Mouse (Mus musculus) embryonic facial prominence, embryonic 10.5 days (tissue): ENCODE measurements at regions not wholly inside any gene's neighbourhood (a gene's known extent, or its start where the extent isn't known, plus 50 kb on each side); places are given as distances from the start of the nearest gene placed in this dataset.

Source experiments
- DNase-seq: peaks from one replicate; pipeline ENCODE4 v3.0.0-alpha.2; 2017; ENCODE audit warnings: low spot score
- H3K27ac ChIP-seq: fragments of 300-500 bp; sonication (generic); replicated peaks from 2 replicates; pipeline ENCODE4 v1.5.1; 2016; ENCODE audit warnings: mild to moderate bottlenecking
- H3K27me3 ChIP-seq: fragments of 300-500 bp; sonication (generic); replicated peaks from 2 replicates; pipeline ENCODE4 v1.6.1; 2016; ENCODE audit warnings: low read depth, mild to moderate bottlenecking; ENCODE audit not compliant: poor library complexity, severe bottlenecking
- H3K36me3 ChIP-seq: fragments of 300-500 bp; sonication (generic); replicated peaks from 2 replicates; pipeline ENCODE4 v1.6.1; 2016; ENCODE audit warnings: mild to moderate bottlenecking, moderate library complexity
- H3K4me1 ChIP-seq: fragments of 300-500 bp; sonication (generic); 2 replicates; pipeline ENCODE4 v1.6.1; 2016
- H3K4me3 ChIP-seq: fragments of 300-500 bp; sonication (generic); 2 replicates; pipeline ENCODE4 v1.5.1; 2016; ENCODE audit warnings: mild to moderate bottlenecking, moderate library complexity
- H3K9me3 ChIP-seq: fragments of 300-500 bp; sonication (generic); 2 replicates; pipeline ENCODE4 v1.6.1; 2016; ENCODE audit warnings: mild to moderate bottlenecking
- WGBS: fragments of 180-500 bp; shearing (Covaris S2); methylation state at CpG from one replicate; pipeline ENCODE4 v1.1.7; 2016; 5-methylcytosine and 5-hydroxymethylcytosine counted together

GRCm38 (mm10) chr14:106011991-106012427 lies 94.0 kb upstream of the Trim52 start:
- H3K9me3 ChIP-seq = no peaks in the 10 kb centered on the region; the same call in 1 of the 2 replicates
- DNase-seq = no peak
- no peaks in the 10 kb centered on the region for H3K36me3 ChIP-seq
- no peak overlapping the region for H3K4me3 ChIP-seq
- H3K27ac ChIP-seq = no peak overlapping the region
- H3K4me1 ChIP-seq = peaks cover under 1% of the 10 kb centered on the region; the same call in 1 of the 2 replicates
- 87% methylated on average over 6 of the region's 6 CpGs for WGBS
- no peaks in the 10 kb centered on the region for H3K27me3 ChIP-seq

- no peak for DNase-seq
- 91% methylated on average over 7 of the region's 7 CpGs for WGBS
- Histone ChIP-seq H3K27ac (no peak overlapping the region), H3K27me3 (no peaks in the 10 kb centered on the region), H3K9me3 (no peaks in the 10 kb centered on the region), H3K4me3 (no peak overlapping the region), H3K4me1 (no peaks in the 10 kb centered on the region), H3K36me3 (no peaks in the 10 kb centered on the region)
Measured at GRCm38 (mm10) chr14:106022806-106023205, 83.2 kb upstream of the Trim52 start.

- no peak overlapping the region for H3K4me3 ChIP-seq
- H3K27ac ChIP-seq = no peak overlapping the region
- H3K4me1 ChIP-seq = no peaks in the 10 kb centered on the region
- H3K36me3 ChIP-seq = no peaks in the 10 kb centered on the region
- WGBS = 91% methylated on average over 4 of the region's 4 CpGs
- H3K9me3 ChIP-seq = no peaks in the 10 kb centered on the region
- no peak for DNase-seq
- H3K27me3 ChIP-seq = no peaks in the 10 kb centered on the region
Measured at GRCm38 (mm10) chr14:106026815-106027214, 79.2 kb upstream of the Trim52 start.

DNA sequence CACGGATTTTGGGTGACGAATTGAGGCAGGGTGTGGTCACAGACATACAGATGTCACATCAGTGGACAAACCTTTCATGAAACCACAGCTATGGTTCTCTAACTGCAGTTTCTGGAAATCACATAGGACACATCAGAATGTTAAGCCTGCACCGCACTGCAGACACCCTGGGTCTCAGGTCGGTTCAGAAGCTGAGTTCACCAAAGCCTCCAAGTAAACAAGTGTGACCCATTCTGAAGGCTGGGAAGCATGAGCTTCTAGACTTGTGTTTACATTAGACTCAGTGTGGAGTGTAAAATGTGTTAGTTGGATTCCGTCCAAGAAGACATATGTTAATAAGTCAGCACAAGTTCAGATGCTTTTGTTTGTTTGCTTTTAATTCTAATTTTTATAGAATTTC lies 78.3 kb upstream of the Trim52 start:
- WGBS = 86% methylated on average over 5 of the region's 5 CpGs
- Histone ChIP-seq H3K4me1 (no peaks in the 10 kb centered on the region), H3K36me3 (no peaks in the 10 kb centered on the region), H3K4me3 (no peak overlapping the region), H3K27me3 (no peaks in the 10 kb centered on the region), H3K27ac (no peak overlapping the region), H3K9me3 (no peaks in the 10 kb centered on the region)
- DNase-seq = no peak

DNA sequence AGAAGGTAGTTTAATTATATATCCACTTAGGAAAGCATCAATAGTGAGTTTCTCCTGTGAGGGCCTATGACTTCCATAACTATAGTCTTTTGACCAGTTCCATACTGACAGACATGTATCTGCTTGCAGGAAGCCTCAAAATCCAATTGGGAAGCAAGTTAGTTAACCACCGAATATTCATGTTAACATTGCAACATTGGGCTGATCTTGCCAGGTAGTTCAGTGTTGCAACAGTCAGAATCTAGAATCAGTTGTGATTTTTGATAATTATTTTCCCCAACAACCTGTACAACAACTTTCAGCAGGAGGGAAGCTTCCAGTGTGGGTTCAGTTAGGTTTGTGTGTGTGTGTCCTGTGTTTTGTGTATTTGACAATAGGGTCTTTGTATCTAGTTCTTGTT lies 74.9 kb upstream of the Trim52 start:
- Histone ChIP-seq H3K4me3 (no peak overlapping the region), H3K36me3 (no peaks in the 10 kb centered on the region), H3K9me3 (no peaks in the 10 kb centered on the region), H3K27me3 (no peaks in the 10 kb centered on the region), H3K27ac (no peak overlapping the region), H3K4me1 (no peaks in the 10 kb centered on the region)
- 91% methylated on average over 1 of the region's 1 CpGs for WGBS
- DNase-seq = no peak

- no peaks in the 10 kb centered on the region for H3K36me3 ChIP-seq
- WGBS = 85% methylated on average over 2 of the region's 2 CpGs
- no peak overlapping the region for H3K27ac ChIP-seq
- no peaks in the 10 kb centered on the region for H3K4me1 ChIP-seq
- H3K9me3 ChIP-seq = no peaks in the 10 kb centered on the region
- no peaks in the 10 kb centered on the region for H3K27me3 ChIP-seq
- DNase-seq = no peak
- H3K4me3 ChIP-seq = no peak overlapping the region
Measured at GRCm38 (mm10) chr14:106033793-106034192, 72.2 kb upstream of the Trim52 start.

DNA sequence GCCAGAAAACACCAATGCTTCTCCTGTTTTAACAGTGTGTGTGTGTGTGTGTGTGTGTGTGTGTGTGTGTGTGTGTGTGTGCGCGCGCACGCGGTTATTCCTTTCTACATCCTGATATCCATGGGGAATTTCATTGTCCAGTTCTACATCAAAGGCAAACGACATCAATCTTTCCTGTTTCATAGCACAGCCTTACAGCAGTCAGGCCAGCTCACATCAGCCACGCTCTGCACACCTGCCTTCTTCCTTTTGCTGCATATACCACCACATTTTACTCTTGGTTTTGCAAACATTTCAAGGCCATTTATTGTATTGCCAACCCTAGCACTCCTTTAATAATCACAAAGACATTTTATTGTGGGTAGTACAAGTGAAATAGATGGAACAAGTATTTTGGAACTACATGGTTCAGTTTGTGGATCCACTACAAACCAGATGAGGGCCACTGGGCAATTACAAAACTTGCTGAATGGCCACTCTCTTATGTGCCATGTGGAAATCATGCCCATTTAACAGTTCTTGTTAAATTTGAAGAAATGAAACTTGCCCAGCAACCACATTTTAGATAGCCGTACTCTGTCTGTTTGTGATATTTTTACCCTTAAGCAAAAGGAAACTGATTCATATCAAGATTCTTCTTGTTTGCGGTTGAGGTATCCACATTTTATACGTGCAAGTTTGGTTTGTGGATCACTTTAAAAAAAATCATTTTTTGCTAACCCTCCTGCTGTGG lies 70.9 kb upstream of the Trim52 start:
- Histone ChIP-seq H3K9me3 (no peaks in the 10 kb centered on the region), H3K4me3 (no peak overlapping the region)
- 92% methylated on average over 10 of the region's 10 CpGs for WGBS

DNA sequence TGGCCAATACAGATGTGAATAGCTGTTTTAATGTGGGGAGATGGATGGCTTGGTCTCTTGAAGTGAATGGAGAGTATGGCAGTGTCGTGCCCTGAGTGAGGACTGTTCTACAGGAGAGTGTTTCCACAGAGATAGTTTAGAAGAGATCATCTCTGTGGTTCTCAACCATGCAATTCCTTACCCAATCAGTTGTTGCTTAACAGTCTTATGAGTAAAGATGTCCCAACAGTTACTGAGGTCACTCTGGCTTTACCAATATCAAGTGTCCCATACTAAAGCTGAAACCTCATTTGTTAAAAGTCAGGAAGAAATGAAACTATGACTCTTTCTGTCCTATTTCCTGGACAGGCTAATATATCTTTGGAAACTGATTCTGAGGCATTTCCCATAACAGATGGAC lies 61.7 kb upstream of the Trim52 start:
- Histone ChIP-seq H3K9me3 (no peaks in the 10 kb centered on the region), H3K27me3 (no peaks in the 10 kb centered on the region), H3K4me1 (no peaks in the 10 kb centered on the region), H3K4me3 (no peak overlapping the region), H3K27ac (no peak overlapping the region), H3K36me3 (no peaks in the 10 kb centered on the region)
- no peak for DNase-seq
- WGBS = 83% methylated on average over 1 of the region's 1 CpGs

More for the DNA sequence above, 70.9 kb upstream of the Trim52 start:
- H3K27ac ChIP-seq = no peak overlapping the region
- no peaks in the 10 kb centered on the region for H3K36me3 ChIP-seq
- H3K27me3 ChIP-seq = no peaks in the 10 kb centered on the region
- H3K4me1 ChIP-seq = no peaks in the 10 kb centered on the region
- DNase-seq = no peak

DNA sequence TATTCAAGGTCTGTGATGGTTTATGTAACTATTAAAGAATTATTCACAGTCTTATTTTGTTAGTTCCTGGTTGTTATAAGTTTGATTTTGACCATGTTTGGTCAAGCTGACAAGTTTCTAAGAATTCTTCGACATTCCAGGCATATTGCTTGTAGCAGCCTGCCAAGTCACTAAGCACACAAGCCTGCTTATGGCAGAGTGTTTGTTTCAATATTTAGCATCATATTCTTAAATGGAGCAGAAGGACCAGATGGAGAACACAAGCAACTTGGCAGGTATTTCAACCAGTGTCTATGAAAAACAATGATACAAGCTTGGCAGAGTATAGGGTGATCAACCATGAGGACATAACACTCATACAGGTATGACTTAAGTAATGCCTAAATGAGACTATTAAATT lies 55.8 kb upstream of the Trim52 start:
- Histone ChIP-seq H3K4me3 (no peak overlapping the region), H3K9me3 (no peaks in the 10 kb centered on the region), H3K27ac (no peak overlapping the region), H3K36me3 (no peaks in the 10 kb centered on the region), H3K27me3 (no peaks in the 10 kb centered on the region), H3K4me1 (no peaks in the 10 kb centered on the region)
- no peak for DNase-seq
- 88% methylated on average over 1 of the region's 1 CpGs for WGBS

DNA sequence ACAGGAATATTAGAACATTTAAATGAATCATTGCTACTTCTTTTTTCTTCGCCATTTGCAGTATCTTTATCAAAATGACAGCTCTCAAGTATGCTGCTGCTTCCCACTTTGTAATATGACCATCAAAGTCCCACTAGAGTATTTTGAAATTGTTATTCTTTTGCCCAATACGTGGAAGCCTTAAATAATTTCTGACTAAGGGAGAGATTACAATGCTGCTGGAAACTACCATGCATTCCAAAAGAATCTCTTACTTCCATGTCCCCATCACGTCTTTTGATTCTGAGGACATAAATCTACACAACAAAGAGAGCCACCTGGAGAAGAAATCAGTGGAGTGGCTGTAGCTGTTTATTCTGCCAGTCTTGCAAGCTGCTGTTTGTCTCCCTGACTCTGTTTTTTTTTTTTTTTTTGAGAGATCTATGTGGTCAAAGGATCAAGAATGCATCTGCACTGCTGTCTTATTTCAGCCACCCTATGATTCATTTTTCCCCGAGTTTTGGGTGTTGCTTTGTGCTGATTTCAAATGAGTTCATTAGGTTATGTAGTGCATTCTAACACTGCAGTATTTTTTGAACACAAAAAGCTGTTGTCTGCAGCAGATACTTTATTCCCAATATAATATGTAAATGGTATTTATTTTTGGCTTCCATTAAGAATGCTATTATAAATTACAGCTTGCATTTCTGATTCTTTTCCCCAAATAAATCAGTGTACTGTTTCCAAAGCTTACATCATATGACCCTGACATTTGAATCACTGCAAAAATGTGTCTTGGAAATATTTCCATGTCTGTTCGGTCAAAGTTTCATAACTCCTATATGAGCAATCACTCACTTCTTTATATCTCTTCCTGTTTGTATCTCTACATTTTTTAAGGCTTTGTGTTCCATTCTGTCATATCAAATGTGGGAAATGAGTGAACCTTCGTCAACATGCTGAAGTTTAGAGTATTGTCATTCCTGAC lies 53.1 kb upstream of the Trim52 start:
- Histone ChIP-seq H3K9me3 (no peaks in the 10 kb centered on the region), H3K4me1 (no peaks in the 10 kb centered on the region), H3K36me3 (no peaks in the 10 kb centered on the region), H3K4me3 (no peak overlapping the region), H3K27me3 (no peaks in the 10 kb centered on the region), H3K27ac (no peak overlapping the region)
- WGBS = 71% methylated on average over 6 of the region's 6 CpGs
- DNase-seq = no peak
